Mouse (Mus musculus) embryonic facial prominence, embryonic 11.5 days (tissue): ENCODE data around the gene Rinl. TPM values are rescaled to one million over a fixed set of nuclear protein-coding genes. Genes with fewer than 3 reads are reported as not detected.
A peak's percentile ranks its signal among the peaks of the same experiment; 100 is the strongest.

Source experiments
- ATAC-seq: fragments of 200-750 bp; cut with Nextera tagmentation; replicated peaks from 2 replicates; pipeline ENCODE4 v1.8.0; 2017; ENCODE audit warnings: low read depth; ENCODE audit not compliant: insufficient number of reproducible peaks, low FRiP score, low TSS enrichment
- DNase-seq: peaks from one replicate; pipeline ENCODE4 v3.0.0-alpha.2; 2015; ENCODE audit warnings: low spot score
- H3K27ac ChIP-seq: fragments of 300-500 bp; sonication (generic); replicated peaks from 2 replicates; pipeline ENCODE4 v1.5.1; 2014; ENCODE audit warnings: mild to moderate bottlenecking, low read depth, low read length, control low read depth
- H3K27me3 ChIP-seq: fragments of 300-500 bp; sonication (generic); 2 replicates; pipeline ENCODE4 v1.6.1; 2014; ENCODE audit warnings: mild to moderate bottlenecking, low read length, moderate library complexity, mixed read lengths; ENCODE audit not compliant: control insufficient read depth, insufficient read depth
- H3K36me3 ChIP-seq: fragments of 300-500 bp; sonication (generic); replicated peaks from 2 replicates; pipeline ENCODE4 v1.6.1; 2014; ENCODE audit warnings: low read depth, mild to moderate bottlenecking, low read length, moderate library complexity, mixed read lengths; ENCODE audit not compliant: control insufficient read depth, insufficient read depth
- H3K4me1 ChIP-seq: fragments of 300-500 bp; sonication (generic); 2 replicates; pipeline ENCODE4 v1.6.1; 2014; ENCODE audit warnings: low read length, mixed read lengths; ENCODE audit not compliant: control insufficient read depth, insufficient read depth
- H3K4me2 ChIP-seq: fragments of 300-500 bp; sonication (generic); 2 replicates; pipeline ENCODE4 v1.6.1; 2014; ENCODE audit warnings: low read depth, mild to moderate bottlenecking, control low read depth, low read length, moderate library complexity
- H3K4me3 ChIP-seq: fragments of 300-500 bp; sonication (generic); 2 replicates; pipeline ENCODE4 v1.5.1; 2014; ENCODE audit warnings: low read depth, low read length, control low read depth
- H3K9ac ChIP-seq: fragments of 300-500 bp; sonication (generic); replicated peaks from 2 replicates; pipeline ENCODE4 v1.6.1; 2014; ENCODE audit warnings: mild to moderate bottlenecking, control low read depth, low read length
- H3K9me3 ChIP-seq: fragments of 300-500 bp; sonication (generic); replicated peaks from 2 replicates; pipeline ENCODE4 v1.6.1; 2016; ENCODE audit warnings: mild to moderate bottlenecking, low read length, inconsistent platforms, mixed read lengths; ENCODE audit not compliant: control insufficient read depth
- WGBS: fragments of 180-500 bp; shearing (Covaris S2); extraction: QIAGEN DNeasy Blood & Tissue Kit; methylation state at CpG from one replicate; pipeline ENCODE4 v1.1.7; 2014; 5-methylcytosine and 5-hydroxymethylcytosine counted together
- polyA plus RNA-seq: library from polyadenylated mRNA; unstranded; fragments of >200 nt; fragmentation: Nextera tagmentation; extraction: Ambion mirVana; gene quantifications from 2 replicates; pipeline ENCODE4 v1.2.1, GENCODE M21; 2014

Gene Rinl
- polyA plus RNA-seq, 1 experiment from 2014 or later, result 2.3 TPM

DNA sequence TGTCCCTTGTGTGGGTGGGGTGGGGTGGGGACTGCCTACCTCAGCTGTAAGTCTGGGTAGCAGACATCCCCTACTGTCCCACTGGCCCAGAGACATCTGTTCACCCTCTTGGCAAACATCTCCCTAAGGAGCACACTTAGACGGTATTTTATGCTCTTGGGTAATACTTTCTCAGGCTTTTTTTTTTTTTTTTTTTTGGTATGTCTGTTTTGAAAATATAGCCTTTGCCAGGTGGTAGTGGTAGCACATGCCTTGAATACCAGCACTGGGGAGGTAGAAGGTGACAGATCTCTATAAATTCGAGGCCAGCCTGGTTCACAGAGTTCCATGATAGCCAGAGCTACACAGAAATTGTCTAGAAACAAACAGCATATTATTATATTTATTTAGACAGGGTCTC is 35.2 kb downstream of the Rinl start:
- 60% methylated on average over 2 of the region's 2 CpGs for WGBS
- Histone ChIP-seq H3K4me3 (no peak overlapping the region), H3K4me2 (no peak overlapping the region), H3K27me3 (no peaks in the 10 kb centered on the region), H3K9ac (no peak overlapping the region), H3K4me1 (no peaks in the 10 kb centered on the region), H3K27ac (no peak overlapping the region), H3K36me3 (peaks cover 21% of the 10 kb centered on the region), H3K9me3 (no peaks in the 10 kb centered on the region)
- ATAC-seq (no peak), DNase-seq (no peak)

- Histone ChIP-seq H3K4me2 (peak within 1 kb of the TSS; percentile 40), H3K27me3 (no peaks in the 10 kb centered on the region), H3K27ac (peak within 1 kb of the TSS; percentile 52), H3K4me3 (peak within 1 kb of the TSS; percentile 33), H3K9ac (peak within 1 kb of the TSS; percentile 64), H3K4me1 (no peaks in the 10 kb centered on the region), H3K36me3 (peaks cover 17% of the 10 kb centered on the region), H3K9me3 (no peaks in the 10 kb centered on the region)
- 2% methylated on average over 33 of the region's 33 CpGs for WGBS
- peak; percentile 96 for DNase-seq
- peak; percentile 42; the same call in 1 of the 2 replicates for ATAC-seq
Measured at GRCm38 (mm10) chr7:28824941-28825685, 36.3 kb downstream of the Rinl start, which contains the start of gene Ech1. Ech1 (plus strand) TSS chr7:28825217.

DNA sequence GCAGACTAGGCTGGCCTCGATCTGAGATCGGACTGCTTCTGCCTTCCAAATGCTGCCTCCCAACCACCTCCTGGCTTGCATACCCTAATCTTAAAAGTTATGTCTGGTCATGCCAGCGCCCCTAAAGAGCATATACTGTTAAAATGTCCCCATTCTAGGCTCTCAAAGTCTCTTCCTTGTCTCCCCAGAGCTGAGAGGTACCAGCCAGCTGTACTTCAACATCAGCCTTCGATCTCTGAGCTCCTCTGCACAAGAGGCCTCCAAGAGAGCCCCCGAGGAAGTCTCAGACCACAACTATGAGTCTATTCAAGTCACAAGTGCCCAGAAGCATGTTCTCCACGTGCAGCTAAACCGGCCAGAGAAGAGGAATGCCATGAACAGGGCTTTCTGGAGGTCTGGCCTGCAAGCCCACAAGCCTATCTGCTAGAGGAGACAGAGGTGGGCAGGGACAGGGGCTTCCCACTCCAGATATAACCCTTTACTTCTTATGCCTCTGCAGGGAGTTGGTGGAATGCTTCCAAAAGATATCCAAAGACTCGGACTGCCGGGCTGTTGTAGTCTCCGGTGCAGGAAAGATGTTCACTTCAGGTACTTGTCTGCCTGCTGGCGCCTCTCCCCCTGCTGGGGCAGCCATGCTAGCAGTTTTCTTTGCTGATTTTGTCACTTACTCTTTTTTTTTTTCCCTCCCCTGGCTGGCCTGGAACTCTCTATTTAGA is 37.1 kb downstream of the Rinl start:
- DNase-seq, result no peak
- no peaks in the 10 kb centered on the region for H3K9me3 ChIP-seq
- no peaks in the 10 kb centered on the region for H3K4me1 ChIP-seq
- H3K36me3 ChIP-seq, result peaks cover 16% of the 10 kb centered on the region
- H3K4me2 ChIP-seq, result peak overlapping the region; percentile 40
- H3K4me3 ChIP-seq, result peak overlapping the region; percentile 33
- no peak overlapping the region for H3K27ac ChIP-seq
- no peaks in the 10 kb centered on the region for H3K27me3 ChIP-seq
- WGBS, result 71% methylated on average over 11 of the region's 11 CpGs
- ATAC-seq, result no peak
- peak overlapping the region; percentile 64 for H3K9ac ChIP-seq

- no peak overlapping the region for H3K9ac ChIP-seq
- 90% methylated on average over 7 of the region's 7 CpGs for WGBS
- H3K9me3 ChIP-seq, result no peaks in the 10 kb centered on the region
- no peak overlapping the region for H3K27ac ChIP-seq
- H3K4me1 ChIP-seq, result no peaks in the 10 kb centered on the region
- DNase-seq (no peak), ATAC-seq (no peak)
- H3K4me3 ChIP-seq, result no peak overlapping the region
- peaks cover 11% of the 10 kb centered on the region for H3K36me3 ChIP-seq
- H3K27me3 ChIP-seq, result no peaks in the 10 kb centered on the region
- no peak overlapping the region for H3K4me2 ChIP-seq
Measured at GRCm38 (mm10) chr7:28826402-28826772, 37.6 kb downstream of the Rinl start.

GRCm38 (mm10) chr7:28827338-28827737 is 38.6 kb downstream of the Rinl start:
- Histone ChIP-seq H3K4me3 (no peak overlapping the region), H3K9me3 (no peaks in the 10 kb centered on the region), H3K9ac (no peak overlapping the region), H3K4me1 (no peaks in the 10 kb centered on the region), H3K36me3 (peaks cover 3% of the 10 kb centered on the region), H3K4me2 (no peak overlapping the region), H3K27ac (no peak overlapping the region), H3K27me3 (no peaks in the 10 kb centered on the region)
- DNase-seq, result no peak
- 69% methylated on average over 3 of the region's 3 CpGs for WGBS
- no peak for ATAC-seq

- no peak overlapping the region for H3K4me3 ChIP-seq
- H3K9me3 ChIP-seq, result no peaks in the 10 kb centered on the region
- H3K27ac ChIP-seq, result no peak overlapping the region
- 92% methylated on average over 8 of the region's 8 CpGs for WGBS
- H3K9ac ChIP-seq, result no peak overlapping the region
- no peaks in the 10 kb centered on the region for H3K27me3 ChIP-seq
- no peaks in the 10 kb centered on the region for H3K36me3 ChIP-seq
- no peak for ATAC-seq
- H3K4me2 ChIP-seq, result no peak overlapping the region
- H3K4me1 ChIP-seq, result no peaks in the 10 kb centered on the region
- no peak for DNase-seq
Measured at GRCm38 (mm10) chr7:28829821-28830220, 41.1 kb downstream of the Rinl start.

- Histone ChIP-seq H3K9me3 (no peaks in the 10 kb centered on the region), H3K9ac (no peak overlapping the region), H3K27me3 (no peaks in the 10 kb centered on the region), H3K4me1 (no peaks in the 10 kb centered on the region), H3K4me2 (no peak overlapping the region), H3K27ac (no peak overlapping the region), H3K36me3 (no peaks in the 10 kb centered on the region), H3K4me3 (no peak overlapping the region)
- DNase-seq (no peak), ATAC-seq (no peak)
- 93% methylated on average over 5 of the region's 5 CpGs for WGBS
Measured at GRCm38 (mm10) chr7:28830981-28831380, 42.2 kb downstream of the Rinl start.
